Mouse (Mus musculus) forebrain, embryonic 12.5 days (tissue): ENCODE measurements around the gene Cgnl1. TPM values are rescaled to one million over a fixed set of nuclear protein-coding genes. Genes with fewer than 3 reads are reported as not detected.

Source experiments
- ATAC-seq: fragments of 200-750 bp; cut with Nextera tagmentation; 2 replicates; pipeline ENCODE4 v1.8.0; 2017; ENCODE audit warnings: moderate TSS enrichment; ENCODE audit not compliant: low FRiP score
- H3K27ac ChIP-seq: fragments of 300-500 bp; sonication (generic); 2 replicates; pipeline ENCODE4 v1.5.1; 2016; ENCODE audit warnings: mild to moderate bottlenecking
- H3K27me3 ChIP-seq: fragments of 300-500 bp; sonication (generic); 2 replicates; pipeline ENCODE4 v1.6.1; 2016; ENCODE audit warnings: mild to moderate bottlenecking
- H3K36me3 ChIP-seq: fragments of 300-500 bp; sonication (generic); replicated peaks from 2 replicates; pipeline ENCODE4 v1.6.1; 2016; ENCODE audit warnings: mild to moderate bottlenecking
- H3K4me1 ChIP-seq: fragments of 300-500 bp; sonication (generic); 2 replicates; pipeline ENCODE4 v1.6.1; 2016
- H3K4me2 ChIP-seq: fragments of 300-500 bp; sonication (generic); 2 replicates; pipeline ENCODE4 v1.6.1; 2016; ENCODE audit warnings: mild to moderate bottlenecking, moderate library complexity
- H3K4me3 ChIP-seq: fragments of 300-500 bp; sonication (generic); replicated peaks from 2 replicates; pipeline ENCODE4 v1.5.1; 2016; ENCODE audit warnings: mild to moderate bottlenecking
- H3K9ac ChIP-seq: fragments of 300-500 bp; sonication (generic); 2 replicates; pipeline ENCODE4 v1.6.1; 2016; ENCODE audit warnings: mild to moderate bottlenecking
- H3K9me3 ChIP-seq: fragments of 300-500 bp; sonication (generic); 2 replicates; pipeline ENCODE4 v1.6.1; 2016
- WGBS: fragments of 180-500 bp; shearing (Covaris S2); methylation state at CpG from one replicate; pipeline ENCODE4 v1.1.7; 2016; 5-methylcytosine and 5-hydroxymethylcytosine counted together
- polyA plus RNA-seq: library from polyadenylated mRNA; unstranded; fragments of >200 nt; fragmentation: Nextera tagmentation; extraction: Ambion mirVana; gene quantifications from 2 replicates; pipeline ENCODE4 v1.2.1, GENCODE M21; 2016

Gene Cgnl1
- polyA plus RNA-seq, 1 experiment from 2014 or later: 5.2 TPM

GRCm38 (mm10) chr9:71804116-71804515 is 32.7 kb upstream of the Cgnl1 start:
- no peak for ATAC-seq

GRCm38 (mm10) chr9:71803281-71803680 is 31.9 kb upstream of the Cgnl1 start:
- no peak for ATAC-seq
- Histone ChIP-seq H3K4me3 (no peak overlapping the region), H3K9me3 (no peaks in the 10 kb centered on the region), H3K36me3 (no peaks in the 10 kb centered on the region), H3K4me1 (no peaks in the 10 kb centered on the region), H3K27ac (no peak overlapping the region), H3K4me2 (no peak overlapping the region), H3K27me3 (peaks cover 6% of the 10 kb centered on the region; the same call in 1 of the 2 replicates), H3K9ac (no peak overlapping the region)
- 70% methylated on average over 7 of the region's 7 CpGs for WGBS

More at GRCm38 (mm10) chr9:71804116-71804515, 32.7 kb upstream of the Cgnl1 start:
- H3K9me3 ChIP-seq: no peaks in the 10 kb centered on the region
- no peak overlapping the region for H3K27ac ChIP-seq
- H3K9ac ChIP-seq: no peak overlapping the region
- H3K36me3 ChIP-seq: no peaks in the 10 kb centered on the region
- H3K4me2 ChIP-seq: no peak overlapping the region
- 31% methylated on average over 6 of the region's 6 CpGs for WGBS
- H3K4me3 ChIP-seq: no peak overlapping the region
- H3K4me1 ChIP-seq: peaks cover 4% of the 10 kb centered on the region; the same call in 1 of the 2 replicates
- H3K27me3 ChIP-seq: peaks cover 9% of the 10 kb centered on the region; the same call in 1 of the 2 replicates

GRCm38 (mm10) chr9:71799598-71799997 is 28.2 kb upstream of the Cgnl1 start:
- ATAC-seq: no peak
- no peaks in the 10 kb centered on the region for H3K4me1 ChIP-seq
- H3K4me3 ChIP-seq: no peak overlapping the region
- 86% methylated on average over 5 of the region's 5 CpGs for WGBS
- H3K27ac ChIP-seq: no peak overlapping the region
- no peaks in the 10 kb centered on the region for H3K36me3 ChIP-seq
- H3K9ac ChIP-seq: no peak overlapping the region
- H3K9me3 ChIP-seq: no peaks in the 10 kb centered on the region
- no peak overlapping the region for H3K4me2 ChIP-seq
- H3K27me3 ChIP-seq: peaks cover 6% of the 10 kb centered on the region; the same call in 1 of the 2 replicates

- 50% methylated on average over 5 of the region's 5 CpGs for WGBS
- H3K36me3 ChIP-seq: no peaks in the 10 kb centered on the region
- H3K4me1 ChIP-seq: no peaks in the 10 kb centered on the region
- H3K27me3 ChIP-seq: peaks cover 6% of the 10 kb centered on the region; the same call in 1 of the 2 replicates
- H3K4me2 ChIP-seq: no peak overlapping the region
- no peaks in the 10 kb centered on the region for H3K9me3 ChIP-seq
- no peak overlapping the region for H3K4me3 ChIP-seq
- H3K9ac ChIP-seq: no peak overlapping the region
- no peak for ATAC-seq
- H3K27ac ChIP-seq: no peak overlapping the region
Measured at GRCm38 (mm10) chr9:71798176-71798575, 26.8 kb upstream of the Cgnl1 start.

- Histone ChIP-seq H3K9me3 (0 out of 2 replicates have a peak, but pooled peaks cover 4% of the 10 kb centered on the region), H3K27me3 (0 out of 2 replicates have a peak, but pooled peaks cover 9% of the 10 kb centered on the region), H3K4me3 (no peak overlapping the region), H3K9ac (no peak overlapping the region), H3K4me1 (no peaks in the 10 kb centered on the region), H3K36me3 (no peaks in the 10 kb centered on the region), H3K4me2 (no peak overlapping the region), H3K27ac (no peak overlapping the region)
- no peak for ATAC-seq
- WGBS: 93% methylated on average over 3 of the region's 3 CpGs
Measured at GRCm38 (mm10) chr9:71777404-71777803, 6.0 kb upstream of the Cgnl1 start.

- H3K4me2 ChIP-seq: no peak overlapping the region
- no peak overlapping the region for H3K9ac ChIP-seq
- no peak for ATAC-seq
- no peak overlapping the region for H3K4me3 ChIP-seq
- 0 out of 2 replicates have a peak, but pooled peaks cover 4% of the 10 kb centered on the region for H3K9me3 ChIP-seq
- H3K36me3 ChIP-seq: no peaks in the 10 kb centered on the region
- H3K27me3 ChIP-seq: peaks cover 16% of the 10 kb centered on the region
- H3K4me1 ChIP-seq: peaks cover 3% of the 10 kb centered on the region; the same call in 1 of the 2 replicates
- WGBS: 84% methylated on average over 3 of the region's 3 CpGs
- no peak overlapping the region for H3K27ac ChIP-seq
Measured at GRCm38 (mm10) chr9:71776337-71776736, 4.9 kb upstream of the Cgnl1 start.

GRCm38 (mm10) chr9:71773563-71773962 is 2.2 kb upstream of the Cgnl1 start:
- Histone ChIP-seq H3K4me1 (peaks cover 10% of the 10 kb centered on the region), H3K4me3 (no peak overlapping the region), H3K27me3 (peaks cover 44% of the 10 kb centered on the region), H3K4me2 (no peak overlapping the region), H3K9ac (no peak overlapping the region), H3K9me3 (0 out of 2 replicates have a peak, but pooled peaks cover 4% of the 10 kb centered on the region), H3K36me3 (no peaks in the 10 kb centered on the region), H3K27ac (no peak overlapping the region)
- 89% methylated on average over 9 of the region's 9 CpGs for WGBS
- no peak for ATAC-seq

GRCm38 (mm10) chr9:71772338-71772737 is 936 bp upstream of the Cgnl1 start:
- H3K27me3 ChIP-seq: peaks cover 56% of the 10 kb centered on the region

GRCm38 (mm10) chr9:71770484-71770883 is 918 bp downstream of the Cgnl1 start:
- peaks cover 10% of the 10 kb centered on the region for H3K4me1 ChIP-seq
- peak overlapping the region; percentile 59 for H3K4me3 ChIP-seq
- 3% methylated on average over 10 of the region's 10 CpGs for WGBS
- H3K27ac ChIP-seq: no peak overlapping the region
- ATAC-seq: no peak
- H3K36me3 ChIP-seq: no peaks in the 10 kb centered on the region
- no peaks in the 10 kb centered on the region for H3K9me3 ChIP-seq
- peak overlapping the region; percentile 94 for H3K4me2 ChIP-seq
- no peak overlapping the region for H3K9ac ChIP-seq
- H3K27me3 ChIP-seq: peaks cover 70% of the 10 kb centered on the region

More at GRCm38 (mm10) chr9:71772338-71772737, 936 bp upstream of the Cgnl1 start:
- no peak overlapping the region for H3K4me2 ChIP-seq
- H3K4me3 ChIP-seq: no peak overlapping the region
- H3K9me3 ChIP-seq: 0 out of 2 replicates have a peak, but pooled peaks cover 2% of the 10 kb centered on the region
- no peaks in the 10 kb centered on the region for H3K36me3 ChIP-seq
- ATAC-seq: no peak
- H3K4me1 ChIP-seq: peaks cover 10% of the 10 kb centered on the region
- no peak overlapping the region for H3K9ac ChIP-seq
- WGBS: 71% methylated on average over 5 of the region's 5 CpGs
- no peak overlapping the region for H3K27ac ChIP-seq

- Histone ChIP-seq H3K27me3 (peaks cover 78% of the 10 kb centered on the region), H3K9me3 (no peaks in the 10 kb centered on the region), H3K4me3 (no peak overlapping the region), H3K9ac (no peak overlapping the region), H3K27ac (no peak overlapping the region), H3K4me1 (peaks cover 10% of the 10 kb centered on the region), H3K36me3 (no peaks in the 10 kb centered on the region), H3K4me2 (no peak overlapping the region)
- ATAC-seq: no peak
- WGBS: 47% methylated on average over 9 of the region's 9 CpGs
Measured at GRCm38 (mm10) chr9:71769701-71770100, 1.7 kb downstream of the Cgnl1 start.

GRCm38 (mm10) chr9:71768119-71768518 is 3.3 kb downstream of the Cgnl1 start:
- Histone ChIP-seq H3K27me3 (peaks cover 89% of the 10 kb centered on the region), H3K36me3 (no peaks in the 10 kb centered on the region), H3K4me3 (no peak overlapping the region), H3K9ac (no peak overlapping the region), H3K4me1 (peaks cover 15% of the 10 kb centered on the region), H3K9me3 (no peaks in the 10 kb centered on the region), H3K4me2 (no peak overlapping the region), H3K27ac (no peak overlapping the region)
- no peak for ATAC-seq
- 85% methylated on average over 1 of the region's 1 CpGs for WGBS

GRCm38 (mm10) chr9:71766902-71767301 is 4.5 kb downstream of the Cgnl1 start:
- H3K27me3 ChIP-seq: peaks cover 90% of the 10 kb centered on the region
- WGBS: 47% methylated on average over 2 of the region's 2 CpGs
- H3K4me3 ChIP-seq: no peak overlapping the region
- H3K4me2 ChIP-seq: no peak overlapping the region
- peaks cover 18% of the 10 kb centered on the region for H3K4me1 ChIP-seq
- H3K9ac ChIP-seq: no peak overlapping the region
- no peak for ATAC-seq
- 0 out of 2 replicates have a peak, but pooled peaks cover 1% of the 10 kb centered on the region for H3K9me3 ChIP-seq
- H3K36me3 ChIP-seq: no peaks in the 10 kb centered on the region
- no peak overlapping the region for H3K27ac ChIP-seq

- Histone ChIP-seq H3K9me3 (0 out of 2 replicates have a peak, but pooled peaks cover 4% of the 10 kb centered on the region), H3K36me3 (no peaks in the 10 kb centered on the region), H3K4me2 (no peak overlapping the region), H3K9ac (no peak overlapping the region), H3K4me1 (peaks cover 15% of the 10 kb centered on the region), H3K4me3 (no peak overlapping the region), H3K27ac (no peak overlapping the region), H3K27me3 (peaks cover 85% of the 10 kb centered on the region)
- ATAC-seq: no peak
- WGBS: 80% methylated on average over 8 of the region's 8 CpGs
Measured at GRCm38 (mm10) chr9:71766306-71766705, 5.1 kb downstream of the Cgnl1 start.
